Mouse (Mus musculus): ENCODE data around the gene Nfasc. TPM values are rescaled to one million over a fixed set of nuclear protein-coding genes. Genes with fewer than 3 reads are reported as not detected.

The Nfasc gene
- 36.1 and 40.0 TPM in 2 replicates for polyA plus RNA-seq (2015; fragmentation: Nextera tagmentation; extraction: Ambion mirVana)

DNA sequence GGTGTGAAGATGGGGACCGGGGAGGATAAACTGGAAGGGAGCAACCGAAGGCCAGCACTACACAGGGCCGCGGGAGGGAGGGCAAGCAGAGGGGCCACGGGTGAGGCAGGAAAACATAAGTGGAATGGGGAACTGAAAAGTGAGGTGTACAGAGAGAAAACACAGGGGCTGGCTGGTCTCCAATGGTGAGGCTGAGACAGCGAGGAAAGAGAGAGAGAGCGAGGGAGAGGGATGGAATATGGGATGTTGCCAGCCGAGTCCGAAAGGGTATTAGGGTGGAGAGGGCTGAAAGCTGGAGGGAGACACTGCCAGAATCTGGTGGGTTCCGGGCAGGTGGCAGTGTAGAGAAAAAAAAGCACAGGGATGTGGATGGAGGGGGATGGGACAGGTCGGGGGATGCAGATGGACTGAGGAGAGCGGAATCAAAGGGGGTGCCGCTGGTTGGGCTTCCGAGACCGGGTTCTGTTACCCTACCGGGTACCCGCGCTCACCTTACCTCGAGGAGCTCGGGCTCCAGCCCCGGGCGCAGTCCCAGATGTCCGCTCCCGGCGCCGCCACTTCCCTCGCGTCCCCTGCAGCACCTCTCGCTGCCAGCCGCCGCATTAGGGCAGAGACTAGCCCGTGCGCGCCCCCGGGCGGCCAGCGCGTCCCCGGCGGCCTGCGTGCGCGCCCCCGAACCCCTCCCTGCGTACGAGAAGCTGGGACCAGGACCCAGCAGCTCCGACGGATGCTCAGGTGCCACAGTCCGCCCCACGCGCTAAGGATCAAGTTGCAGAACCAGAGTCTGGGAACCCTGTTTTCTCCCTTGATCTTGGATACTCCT, at the start of gene Nfasc:
Gene Nfasc, minus strand, starts transcription at position 623 of the 823 bp plus-strand sequence.
- ATAC-seq: peak; percentile 81
- H3K36me3 ChIP-seq (ENCODE audit: control insufficient read depth, insufficient read depth, low read length): no peaks in the 10 kb centered on the region
- WGBS: 3% methylated on average over 42 of the region's 51 CpGs

DNA sequence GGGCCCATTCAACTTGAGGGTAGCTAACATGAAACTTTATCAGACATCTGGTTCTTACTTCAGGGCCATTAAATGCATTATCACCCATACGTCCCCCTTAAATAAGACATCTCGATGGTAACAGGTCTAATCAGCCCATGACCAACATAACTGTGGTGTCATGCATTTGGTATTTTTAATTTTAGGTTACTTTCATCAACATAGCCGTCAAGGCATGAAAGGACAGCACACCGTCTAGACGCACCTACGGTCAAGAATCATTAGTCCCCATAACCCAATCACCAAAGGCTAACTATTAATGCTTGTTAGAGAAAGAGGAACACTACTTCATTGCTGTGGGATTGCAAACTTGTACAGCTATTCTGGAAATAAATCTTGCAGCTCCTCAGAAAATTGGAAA, 49.5 kb upstream of the Nfasc start:
- Histone ChIP-seq H3K4me1 (ENCODE audit: control insufficient read depth, insufficient read depth, low read depth, low read length) (peaks cover 3% of the 10 kb centered on the region; the same call in 1 of the 2 replicates), H3K9me3 (ENCODE audit: control insufficient read depth, low read length) (no peaks in the 10 kb centered on the region), H3K27ac (ENCODE audit: low read depth, low read length) (no peak overlapping the region), H3K36me3 (ENCODE audit: control insufficient read depth, insufficient read depth, low read length) (no peaks in the 10 kb centered on the region), H3K27me3 (replicated peaks; ENCODE audit: control insufficient read depth, insufficient read depth, low read length) (no peaks in the 10 kb centered on the region), H3K9ac (ENCODE audit: low read depth, low read length) (no peak overlapping the region), H3K4me2 (ENCODE audit: low read length) (no peak overlapping the region), H3K4me3 (ENCODE audit: low read length) (no peak overlapping the region)
- WGBS: 93% methylated on average over 6 of the region's 6 CpGs
- ATAC-seq: no peak

More for the DNA sequence above, at the start of gene Nfasc:
- H3K27me3 ChIP-seq (replicated peaks; ENCODE audit: control insufficient read depth, insufficient read depth, low read length): no peaks in the 10 kb centered on the region
- peak within 1 kb of the TSS; percentile 62 for H3K27ac ChIP-seq (ENCODE audit: low read depth, low read length)
- H3K9ac ChIP-seq (ENCODE audit: low read depth, low read length): peak within 1 kb of the TSS; percentile 63
- H3K4me1 ChIP-seq (ENCODE audit: control insufficient read depth, insufficient read depth, low read depth, low read length): peaks cover 25% of the 10 kb centered on the region
- no peaks in the 10 kb centered on the region for H3K9me3 ChIP-seq (ENCODE audit: control insufficient read depth, low read length)
- H3K4me3 ChIP-seq (ENCODE audit: low read length): peak within 1 kb of the TSS; percentile 48
- peak within 1 kb of the TSS; percentile 90 for H3K4me2 ChIP-seq (ENCODE audit: low read length)

DNA sequence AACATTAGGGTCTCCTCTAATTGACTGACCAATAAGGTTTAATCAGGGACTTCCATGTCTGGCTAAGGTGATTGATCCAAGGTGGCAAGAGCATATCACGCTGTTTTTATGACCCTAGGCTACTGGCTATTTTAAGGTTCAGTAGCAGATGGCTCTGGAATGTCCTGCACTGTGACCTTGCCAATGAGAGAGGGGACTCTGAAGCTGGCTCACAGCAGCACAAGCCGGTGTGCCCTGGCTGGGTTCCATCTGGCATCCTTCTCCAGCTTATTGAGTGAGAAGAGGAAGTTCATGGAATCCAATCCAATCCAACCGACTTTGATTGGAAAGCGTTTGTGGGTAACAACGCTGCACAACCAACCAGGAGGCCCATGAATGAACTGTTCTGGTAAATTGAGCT, 45.3 kb upstream of the Nfasc start:
- Histone ChIP-seq H3K4me1 (ENCODE audit: control insufficient read depth, insufficient read depth, low read depth, low read length) (peaks cover 3% of the 10 kb centered on the region; the same call in 1 of the 2 replicates), H3K9me3 (ENCODE audit: control insufficient read depth, low read length) (no peaks in the 10 kb centered on the region), H3K4me3 (ENCODE audit: low read length) (no peak overlapping the region), H3K27ac (ENCODE audit: low read depth, low read length) (no peak overlapping the region; the same call in 1 of the 2 replicates), H3K4me2 (ENCODE audit: low read length) (no peak overlapping the region), H3K27me3 (replicated peaks; ENCODE audit: control insufficient read depth, insufficient read depth, low read length) (no peaks in the 10 kb centered on the region), H3K36me3 (ENCODE audit: control insufficient read depth, insufficient read depth, low read length) (no peaks in the 10 kb centered on the region), H3K9ac (ENCODE audit: low read depth, low read length) (no peak overlapping the region)
- no peak for ATAC-seq
- WGBS: 55% methylated on average over 5 of the region's 5 CpGs

DNA sequence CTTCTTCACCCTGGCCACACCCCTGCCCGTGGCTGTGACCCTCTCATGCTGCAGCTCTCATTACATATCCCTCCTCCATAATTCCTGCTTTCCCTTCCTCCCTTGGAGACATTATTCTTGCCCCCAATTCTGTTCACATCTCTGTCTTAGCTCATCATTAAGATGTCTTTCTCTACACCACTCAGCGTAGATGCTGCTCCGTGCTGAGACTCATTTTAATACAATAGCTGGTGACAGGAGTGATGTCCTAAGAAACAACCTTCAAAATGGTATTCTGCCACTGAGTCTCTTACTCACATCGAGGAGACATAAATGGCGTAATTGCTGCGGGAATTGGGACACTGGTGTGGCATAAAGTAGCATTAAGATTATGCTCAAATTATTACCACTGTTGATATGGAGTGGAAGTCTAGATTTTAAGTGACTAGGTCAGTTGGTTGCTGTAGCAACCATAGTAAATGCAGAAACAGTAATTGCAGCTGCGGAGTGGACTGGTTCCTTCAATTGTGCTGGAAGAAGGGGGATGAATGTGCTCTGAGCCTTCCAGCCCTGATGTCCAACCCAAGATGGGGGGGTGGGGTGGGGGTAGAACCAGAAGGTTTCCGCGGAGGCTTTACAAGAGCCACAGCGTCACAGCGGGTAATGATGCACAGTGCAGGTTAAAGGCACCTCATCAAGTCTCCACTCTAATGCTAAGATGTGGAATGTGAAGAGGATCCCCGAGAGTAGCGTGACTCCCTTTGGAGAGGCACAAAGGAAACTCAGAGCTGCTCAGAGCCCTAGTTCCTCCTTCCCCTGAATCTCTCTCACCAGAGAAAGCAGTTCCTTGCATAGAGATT, 40.2 kb upstream of the Nfasc start:
- Histone ChIP-seq H3K9ac (ENCODE audit: low read depth, low read length) (no peak overlapping the region), H3K27me3 (replicated peaks; ENCODE audit: control insufficient read depth, insufficient read depth, low read length) (no peaks in the 10 kb centered on the region), H3K27ac (ENCODE audit: low read depth, low read length) (no peak overlapping the region), H3K4me2 (ENCODE audit: low read length) (no peak overlapping the region), H3K36me3 (ENCODE audit: control insufficient read depth, insufficient read depth, low read length) (no peaks in the 10 kb centered on the region), H3K9me3 (ENCODE audit: control insufficient read depth, low read length) (no peaks in the 10 kb centered on the region), H3K4me1 (ENCODE audit: control insufficient read depth, insufficient read depth, low read depth, low read length) (peaks cover under 1% of the 10 kb centered on the region; the same call in 1 of the 2 replicates), H3K4me3 (ENCODE audit: low read length) (no peak overlapping the region)
- WGBS: 48% methylated on average over 13 of the region's 13 CpGs
- peak; percentile 70 for ATAC-seq

DNA sequence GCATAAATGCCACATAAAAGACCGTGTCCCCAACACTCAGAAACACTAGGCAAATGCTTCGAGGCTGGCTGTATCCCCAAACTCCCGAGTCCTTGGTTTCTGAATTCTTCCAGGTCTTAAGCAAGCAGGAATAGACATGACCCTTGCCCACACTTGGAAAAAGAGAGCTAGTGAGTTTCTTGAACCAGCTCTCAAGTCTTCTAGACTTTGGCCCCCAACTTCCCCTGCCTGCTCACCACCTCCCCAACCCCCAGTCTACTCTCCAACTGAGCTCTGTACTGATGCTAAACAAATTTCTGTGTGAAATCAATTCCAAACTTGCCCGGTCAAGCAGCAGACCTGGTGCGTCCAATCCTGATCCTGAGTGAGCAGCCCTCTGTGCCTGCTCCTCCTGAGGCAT, 39.4 kb upstream of the Nfasc start:
- no peaks in the 10 kb centered on the region for H3K36me3 ChIP-seq (ENCODE audit: control insufficient read depth, insufficient read depth, low read length)
- ATAC-seq: no peak
- 88% methylated on average over 5 of the region's 5 CpGs for WGBS
- H3K27ac ChIP-seq (ENCODE audit: low read depth, low read length): 0 out of 2 replicates have a peak overlapping the region, but pooled peaks have one; percentile 13
- no peaks in the 10 kb centered on the region for H3K9me3 ChIP-seq (ENCODE audit: control insufficient read depth, low read length)
- no peak overlapping the region for H3K4me3 ChIP-seq (ENCODE audit: low read length)
- no peaks in the 10 kb centered on the region for H3K27me3 ChIP-seq (replicated peaks; ENCODE audit: control insufficient read depth, insufficient read depth, low read length)
- no peak overlapping the region for H3K9ac ChIP-seq (ENCODE audit: low read depth, low read length)
- no peaks in the 10 kb centered on the region for H3K4me1 ChIP-seq (ENCODE audit: control insufficient read depth, insufficient read depth, low read depth, low read length)
- no peak overlapping the region for H3K4me2 ChIP-seq (ENCODE audit: low read length)

DNA sequence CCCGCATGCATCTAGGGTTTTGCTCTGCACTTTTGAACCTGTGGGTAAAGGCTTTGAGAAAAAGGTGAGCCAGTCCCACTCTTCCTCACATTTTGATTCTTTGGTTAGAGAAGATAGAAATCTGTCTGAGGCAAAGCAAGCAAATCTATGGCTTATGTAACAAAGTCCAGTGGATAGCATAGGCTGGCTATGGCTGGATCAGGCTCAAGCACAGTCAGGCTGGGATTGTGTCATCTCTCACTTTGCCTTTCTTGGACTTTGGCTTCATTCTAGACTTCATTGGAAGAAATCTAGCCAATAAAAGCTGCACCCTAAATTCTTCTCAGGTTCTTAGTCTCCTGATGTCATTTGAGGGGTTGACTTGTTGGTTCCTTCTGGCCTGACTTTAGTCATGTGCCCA, 38.7 kb upstream of the Nfasc start:
- Histone ChIP-seq H3K9ac (ENCODE audit: low read depth, low read length) (no peak overlapping the region), H3K4me1 (ENCODE audit: control insufficient read depth, insufficient read depth, low read depth, low read length) (no peaks in the 10 kb centered on the region), H3K4me2 (ENCODE audit: low read length) (no peak overlapping the region), H3K9me3 (ENCODE audit: control insufficient read depth, low read length) (no peaks in the 10 kb centered on the region), H3K4me3 (ENCODE audit: low read length) (no peak overlapping the region), H3K27me3 (replicated peaks; ENCODE audit: control insufficient read depth, insufficient read depth, low read length) (no peaks in the 10 kb centered on the region), H3K36me3 (ENCODE audit: control insufficient read depth, insufficient read depth, low read length) (no peaks in the 10 kb centered on the region), H3K27ac (ENCODE audit: low read depth, low read length) (no peak overlapping the region)
- no peak for ATAC-seq
- WGBS: 96% methylated on average over 1 of the region's 1 CpGs

DNA sequence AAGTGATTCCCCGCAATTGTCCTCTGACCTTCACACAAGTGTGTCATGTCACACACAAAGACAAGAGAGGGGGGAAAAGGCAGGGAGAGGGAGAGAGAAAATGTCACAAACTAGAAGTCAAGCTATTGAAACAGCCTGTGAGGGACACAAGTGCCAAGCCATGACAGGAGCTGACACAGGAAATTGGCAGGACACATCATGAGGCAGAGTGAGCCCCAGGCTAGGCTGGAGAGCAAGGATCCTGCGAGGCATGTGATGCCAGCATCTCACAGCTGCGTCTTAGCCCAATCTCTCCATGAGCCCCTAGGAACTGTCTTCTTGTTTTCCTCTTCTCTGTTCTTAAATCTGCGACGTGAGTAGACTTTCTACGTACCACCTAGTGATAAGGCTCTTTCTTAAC, 33.4 kb upstream of the Nfasc start:
- 74% methylated on average over 6 of the region's 6 CpGs for WGBS
- H3K9ac ChIP-seq (ENCODE audit: low read depth, low read length): no peak overlapping the region
- H3K4me2 ChIP-seq (ENCODE audit: low read length): no peak overlapping the region
- H3K36me3 ChIP-seq (ENCODE audit: control insufficient read depth, insufficient read depth, low read length): no peaks in the 10 kb centered on the region
- no peaks in the 10 kb centered on the region for H3K4me1 ChIP-seq (ENCODE audit: control insufficient read depth, insufficient read depth, low read depth, low read length)
- no peak overlapping the region for H3K27ac ChIP-seq (ENCODE audit: low read depth, low read length)
- no peak overlapping the region for H3K4me3 ChIP-seq (ENCODE audit: low read length)
- H3K27me3 ChIP-seq (replicated peaks; ENCODE audit: control insufficient read depth, insufficient read depth, low read length): no peaks in the 10 kb centered on the region
- no peak for ATAC-seq
- no peaks in the 10 kb centered on the region for H3K9me3 ChIP-seq (ENCODE audit: control insufficient read depth, low read length)

DNA sequence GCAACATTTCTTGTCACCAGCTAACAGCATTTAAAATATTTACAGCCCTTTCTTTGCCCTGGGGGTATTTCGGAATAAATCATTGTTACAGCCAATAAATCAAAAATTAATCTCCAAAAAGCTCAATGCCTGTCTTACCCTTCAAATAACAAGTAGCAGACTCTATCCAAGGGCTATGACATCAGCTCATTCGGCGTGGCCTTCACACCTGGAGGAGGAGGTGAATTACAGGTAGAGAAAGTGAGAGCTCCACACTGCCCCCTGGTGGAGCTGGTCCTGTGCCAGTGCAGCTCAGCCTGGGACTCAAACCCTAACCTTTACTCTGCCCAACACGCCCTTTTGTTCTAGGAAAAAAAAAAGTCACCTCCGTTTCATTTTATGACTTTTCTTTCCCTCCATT, 29.8 kb upstream of the Nfasc start:
- no peaks in the 10 kb centered on the region for H3K36me3 ChIP-seq (ENCODE audit: control insufficient read depth, insufficient read depth, low read length)
- ATAC-seq: no peak
- H3K4me1 ChIP-seq (ENCODE audit: control insufficient read depth, insufficient read depth, low read depth, low read length): peaks cover 1% of the 10 kb centered on the region
- H3K9me3 ChIP-seq (ENCODE audit: control insufficient read depth, low read length): no peaks in the 10 kb centered on the region
- H3K9ac ChIP-seq (ENCODE audit: low read depth, low read length): no peak overlapping the region
- no peak overlapping the region for H3K4me2 ChIP-seq (ENCODE audit: low read length)
- H3K4me3 ChIP-seq (ENCODE audit: low read length): no peak overlapping the region
- WGBS: 30% methylated on average over 5 of the region's 5 CpGs
- H3K27me3 ChIP-seq (replicated peaks; ENCODE audit: control insufficient read depth, insufficient read depth, low read length): no peaks in the 10 kb centered on the region
- no peak overlapping the region for H3K27ac ChIP-seq (ENCODE audit: low read depth, low read length)

DNA sequence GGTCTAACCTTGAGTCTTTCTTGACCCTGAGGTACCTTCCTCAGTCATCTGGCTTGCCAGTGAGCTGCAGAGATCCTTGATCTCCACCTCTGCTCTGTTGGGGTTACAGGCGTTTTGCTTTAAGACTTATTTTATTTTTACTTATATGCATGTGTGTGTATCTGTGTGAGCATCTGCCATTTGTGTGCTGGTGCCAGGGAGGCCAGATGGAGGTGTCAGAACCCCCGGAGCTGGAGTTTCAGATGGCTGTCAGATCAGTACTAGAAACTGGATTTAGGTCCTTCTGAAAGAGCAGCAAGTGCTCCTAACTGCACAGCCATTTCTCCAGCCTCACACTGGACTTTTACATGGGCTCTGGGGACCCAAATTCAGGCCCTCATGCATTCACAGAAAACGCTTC, 28.0 kb upstream of the Nfasc start:
- H3K4me3 ChIP-seq (ENCODE audit: low read length): no peak overlapping the region
- ATAC-seq: no peak
- H3K27me3 ChIP-seq (replicated peaks; ENCODE audit: control insufficient read depth, insufficient read depth, low read length): no peaks in the 10 kb centered on the region
- peaks cover 11% of the 10 kb centered on the region for H3K4me1 ChIP-seq (ENCODE audit: control insufficient read depth, insufficient read depth, low read depth, low read length)
- no peaks in the 10 kb centered on the region for H3K36me3 ChIP-seq (ENCODE audit: control insufficient read depth, insufficient read depth, low read length)
- no peak overlapping the region for H3K27ac ChIP-seq (ENCODE audit: low read depth, low read length)
- H3K4me2 ChIP-seq (ENCODE audit: low read length): no peak overlapping the region
- WGBS: 66% methylated on average over 3 of the region's 3 CpGs
- no peak overlapping the region for H3K9ac ChIP-seq (ENCODE audit: low read depth, low read length)
- H3K9me3 ChIP-seq (ENCODE audit: control insufficient read depth, low read length): no peaks in the 10 kb centered on the region

All from hindbrain, embryonic 16.5 days (tissue).